Mouse (Mus musculus): ENCODE measurements around the gene Rtraf. TPM values are rescaled to one million over a fixed set of nuclear protein-coding genes. Genes with fewer than 3 reads are reported as not detected.

Rtraf gene
- total and polyA plus RNA-seq, 2 experiments from 2014 or later = 72.8 to 137 TPM

- ATAC-seq (ENCODE audit: low FRiP score) (no peak), DNase-seq (ENCODE audit: low spot score) (no peak)
- H3K9me3 ChIP-seq (ENCODE audit: low read length) = no peaks in the 10 kb centered on the region
- no peaks in the 10 kb centered on the region for H3K27me3 ChIP-seq (ENCODE audit: insufficient read depth, low read length)
- no peak overlapping the region for H3K4me3 ChIP-seq (ENCODE audit: low read depth, low read length)
- 0 out of 2 replicates have a peak, but pooled peaks cover 2% of the 10 kb centered on the region for H3K36me3 ChIP-seq (ENCODE audit: insufficient read depth, low read length)
- no peak overlapping the region for H3K4me2 ChIP-seq (ENCODE audit: low read depth, low read length, poor library complexity, severe bottlenecking)
- no peaks in the 10 kb centered on the region for H3K4me1 ChIP-seq (ENCODE audit: insufficient read depth, low read length)
- H3K9ac ChIP-seq (replicated peaks; ENCODE audit: low read length, poor library complexity, severe bottlenecking) = no peak overlapping the region
- 73% methylated on average over 3 of the region's 3 CpGs for WGBS
- TF ChIP-seq CTCF (IDR thresholded peaks at IDR 0.05) = no peak
- no peak overlapping the region for H3K27ac ChIP-seq (ENCODE audit: low read depth, low read length)
Observed at GRCm38 (mm10) chr14:19807339-19807738, 16.3 kb downstream of the Rtraf start.

- Histone ChIP-seq H3K36me3 (ENCODE audit: insufficient read depth, low read length) (no peaks in the 10 kb centered on the region), H3K4me2 (ENCODE audit: low read depth, low read length, poor library complexity, severe bottlenecking) (no peak overlapping the region), H3K27me3 (ENCODE audit: insufficient read depth, low read length) (no peaks in the 10 kb centered on the region), H3K4me1 (ENCODE audit: insufficient read depth, low read length) (no peaks in the 10 kb centered on the region), H3K9me3 (ENCODE audit: low read length) (no peaks in the 10 kb centered on the region), H3K27ac (ENCODE audit: low read depth, low read length) (no peak overlapping the region), H3K4me3 (ENCODE audit: low read depth, low read length) (no peak overlapping the region), H3K9ac (replicated peaks; ENCODE audit: low read length, poor library complexity, severe bottlenecking) (no peak overlapping the region)
- ATAC-seq (ENCODE audit: low FRiP score) (no peak), DNase-seq (ENCODE audit: low spot score) (no peak)
- TF ChIP-seq CTCF (IDR thresholded peaks at IDR 0.05) = no peak
- 40% methylated on average over 10 of the region's 10 CpGs for WGBS
Observed at GRCm38 (mm10) chr14:19803623-19804022, 20.0 kb downstream of the Rtraf start.

- 51% methylated on average over 4 of the region's 4 CpGs for WGBS
- H3K27ac ChIP-seq (ENCODE audit: low read depth, low read length) = no peak overlapping the region
- H3K9me3 ChIP-seq (ENCODE audit: low read length) = no peaks in the 10 kb centered on the region
- TF ChIP-seq CTCF (IDR thresholded peaks at IDR 0.05) = no peak
- no peak for DNase-seq (ENCODE audit: low spot score)
- no peak overlapping the region for H3K4me2 ChIP-seq (ENCODE audit: low read depth, low read length, poor library complexity, severe bottlenecking)
- H3K4me3 ChIP-seq (ENCODE audit: low read depth, low read length) = no peak overlapping the region
- no peak for ATAC-seq (ENCODE audit: low FRiP score)
- no peaks in the 10 kb centered on the region for H3K27me3 ChIP-seq (ENCODE audit: insufficient read depth, low read length)
- H3K4me1 ChIP-seq (ENCODE audit: insufficient read depth, low read length) = no peaks in the 10 kb centered on the region
- no peak overlapping the region for H3K9ac ChIP-seq (replicated peaks; ENCODE audit: low read length, poor library complexity, severe bottlenecking)
- H3K36me3 ChIP-seq (ENCODE audit: insufficient read depth, low read length) = no peaks in the 10 kb centered on the region
Observed at GRCm38 (mm10) chr14:19803222-19803621, 20.4 kb downstream of the Rtraf start.

GRCm38 (mm10) chr14:19801474-19802215 is 22.0 kb downstream of the Rtraf start:
- 81% methylated on average over 8 of the region's 8 CpGs for WGBS
- ATAC-seq (ENCODE audit: low FRiP score) = no peak
- no peak for TF ChIP-seq CTCF (IDR thresholded peaks at IDR 0.05)

GRCm38 (mm10) chr14:19800485-19800884 is 23.1 kb downstream of the Rtraf start:
- WGBS = 39% methylated on average over 2 of the region's 2 CpGs
- H3K27ac ChIP-seq (ENCODE audit: low read depth, low read length) = no peak overlapping the region
- no peak overlapping the region for H3K9ac ChIP-seq (replicated peaks; ENCODE audit: low read length, poor library complexity, severe bottlenecking)
- no peaks in the 10 kb centered on the region for H3K36me3 ChIP-seq (ENCODE audit: insufficient read depth, low read length)
- no peak overlapping the region for H3K4me2 ChIP-seq (ENCODE audit: low read depth, low read length, poor library complexity, severe bottlenecking)
- H3K4me3 ChIP-seq (ENCODE audit: low read depth, low read length) = no peak overlapping the region
- no peaks in the 10 kb centered on the region for H3K9me3 ChIP-seq (ENCODE audit: low read length)
- H3K4me1 ChIP-seq (ENCODE audit: insufficient read depth, low read length) = no peaks in the 10 kb centered on the region
- TF ChIP-seq CTCF (IDR thresholded peaks at IDR 0.05) = no peak
- ATAC-seq (ENCODE audit: low FRiP score) = no peak; the same call in 1 of the 2 replicates
- no peaks in the 10 kb centered on the region for H3K27me3 ChIP-seq (ENCODE audit: insufficient read depth, low read length)
- DNase-seq (ENCODE audit: low spot score) = peak; percentile 38

More at GRCm38 (mm10) chr14:19801474-19802215, 22.0 kb downstream of the Rtraf start:
- H3K4me3 ChIP-seq (ENCODE audit: low read depth, low read length) = no peak overlapping the region
- H3K27ac ChIP-seq (ENCODE audit: low read depth, low read length) = no peak overlapping the region
- H3K36me3 ChIP-seq (ENCODE audit: insufficient read depth, low read length) = no peaks in the 10 kb centered on the region
- no peaks in the 10 kb centered on the region for H3K27me3 ChIP-seq (ENCODE audit: insufficient read depth, low read length)
- no peaks in the 10 kb centered on the region for H3K9me3 ChIP-seq (ENCODE audit: low read length)
- DNase-seq (ENCODE audit: low spot score) = no peak
- H3K4me2 ChIP-seq (ENCODE audit: low read depth, low read length, poor library complexity, severe bottlenecking) = no peak overlapping the region
- no peak overlapping the region for H3K9ac ChIP-seq (replicated peaks; ENCODE audit: low read length, poor library complexity, severe bottlenecking)
- H3K4me1 ChIP-seq (ENCODE audit: insufficient read depth, low read length) = no peaks in the 10 kb centered on the region

GRCm38 (mm10) chr14:19796541-19797304 is 26.9 kb downstream of the Rtraf start:
- Histone ChIP-seq H3K4me3 (ENCODE audit: low read depth, low read length) (no peak overlapping the region), H3K9me3 (ENCODE audit: low read length) (no peaks in the 10 kb centered on the region), H3K36me3 (ENCODE audit: insufficient read depth, low read length) (no peaks in the 10 kb centered on the region), H3K4me2 (ENCODE audit: low read depth, low read length, poor library complexity, severe bottlenecking) (no peak overlapping the region), H3K9ac (replicated peaks; ENCODE audit: low read length, poor library complexity, severe bottlenecking) (no peak overlapping the region), H3K27ac (ENCODE audit: low read depth, low read length) (no peak overlapping the region), H3K4me1 (ENCODE audit: insufficient read depth, low read length) (no peaks in the 10 kb centered on the region), H3K27me3 (ENCODE audit: insufficient read depth, low read length) (no peaks in the 10 kb centered on the region)
- no peak for TF ChIP-seq CTCF (IDR thresholded peaks at IDR 0.05)
- no peak for DNase-seq (ENCODE audit: low spot score)
- no peak for ATAC-seq (ENCODE audit: low FRiP score)
- WGBS = 86% methylated on average over 18 of the region's 18 CpGs
